Mouse (Mus musculus) midbrain, postnatal 0 days (tissue): Measurements from ENCODE around the gene Tspan32. TPM values are rescaled to one million over a fixed set of nuclear protein-coding genes. Genes with fewer than 3 reads are reported as not detected.

Source experiments
- ATAC-seq: fragments of 200-750 bp; cut with Nextera tagmentation; 2 replicates; pipeline ENCODE4 v1.8.0; 2017; ENCODE audit warnings: moderate number of reproducible peaks, mild to moderate bottlenecking, moderate TSS enrichment, moderate library complexity; ENCODE audit not compliant: low FRiP score
- DNase-seq: peaks from one replicate; pipeline ENCODE4 v3.0.0-alpha.2; 2015; ENCODE audit warnings: low spot score
- H3K27ac ChIP-seq: fragments of 300-500 bp; sonication (generic); 2 replicates; pipeline ENCODE4 v1.5.1; 2014; ENCODE audit warnings: low read depth, mild to moderate bottlenecking, low read length, mixed read lengths
- H3K27me3 ChIP-seq: fragments of 300-500 bp; sonication (generic); 2 replicates; pipeline ENCODE4 v1.6.1; 2014; ENCODE audit warnings: low read length, control low read depth, mixed read lengths; ENCODE audit not compliant: insufficient read depth
- H3K36me3 ChIP-seq: fragments of 300-500 bp; sonication (generic); 2 replicates; pipeline ENCODE4 v1.6.1; 2014; ENCODE audit warnings: low read length, control low read depth, mixed read lengths; ENCODE audit not compliant: insufficient read depth
- H3K4me1 ChIP-seq: fragments of 300-500 bp; sonication (generic); 2 replicates; pipeline ENCODE4 v1.6.1; 2014; ENCODE audit warnings: mild to moderate bottlenecking, control low read depth, antibody characterized with exemption, low read length, mixed read lengths; ENCODE audit not compliant: insufficient read depth
- H3K4me2 ChIP-seq: fragments of 300-500 bp; sonication (generic); 2 replicates; pipeline ENCODE4 v1.6.1; 2014; ENCODE audit warnings: low read depth, mild to moderate bottlenecking, low read length, mixed read lengths; ENCODE audit not compliant: poor library complexity, severe bottlenecking
- H3K4me3 ChIP-seq: fragments of 300-500 bp; sonication (generic); 2 replicates; pipeline ENCODE4 v1.5.1; 2014; ENCODE audit warnings: low read depth, mild to moderate bottlenecking, low read length, moderate library complexity
- H3K9ac ChIP-seq: fragments of 300-500 bp; sonication (generic); replicated peaks from 2 replicates; pipeline ENCODE4 v1.6.1; 2014; ENCODE audit warnings: mild to moderate bottlenecking, low read length, moderate library complexity, mixed read lengths; ENCODE audit not compliant: poor library complexity, severe bottlenecking
- H3K9me3 ChIP-seq: fragments of 300-500 bp; sonication (generic); 2 replicates; pipeline ENCODE4 v1.6.1; 2016; ENCODE audit warnings: low read length, control low read depth
- CTCF ChIP-seq: IDR thresholded peaks from 2 replicates; pipeline ENCODE4 v1.5.1; 2016; ENCODE audit warnings: antibody characterized with exemption, mild to moderate bottlenecking
- whole genome bisulfite sequencing: fragments of 180-500 bp; shearing (Covaris S2); extraction: QIAGEN DNeasy Blood & Tissue Kit; methylation state at CpG from one replicate; pipeline ENCODE4 v1.1.7; 2014; 5-methylcytosine and 5-hydroxymethylcytosine counted together
- polyA plus RNA-seq: library from polyadenylated mRNA; unstranded; fragments of >200 nt; fragmentation: Nextera tagmentation; extraction: Ambion mirVana; gene quantifications from 2 replicates; pipeline ENCODE4 v1.2.1, GENCODE M21; 2015
- total RNA-seq: library from RNA; depleted of rRNA; stranded (reverse); fragments of >200 nt; gene quantifications from 2 replicates; pipeline ENCODE4 v1.2.3, GENCODE M21; 2014

Tspan32 gene
- total and polyA plus RNA-seq, 2 experiments from 2014 or later, result 0.37 to 0.38 TPM

- Histone ChIP-seq H3K9me3 (no peaks in the 10 kb centered on the region), H3K27me3 (no peaks in the 10 kb centered on the region), H3K9ac (no peak overlapping the region), H3K36me3 (no peaks in the 10 kb centered on the region), H3K27ac (no peak overlapping the region), H3K4me1 (no peaks in the 10 kb centered on the region), H3K4me2 (no peak overlapping the region), H3K4me3 (no peak overlapping the region)
- ATAC-seq, result no peak
- WGBS, result 72% methylated on average over 2 of the region's 2 CpGs
- DNase-seq, result no peak
- no peak for TF ChIP-seq CTCF
These were observed 1.4 kb downstream of the Tspan32 start for GRCm38 (mm10) chr7:143006097-143006755.

DNA sequence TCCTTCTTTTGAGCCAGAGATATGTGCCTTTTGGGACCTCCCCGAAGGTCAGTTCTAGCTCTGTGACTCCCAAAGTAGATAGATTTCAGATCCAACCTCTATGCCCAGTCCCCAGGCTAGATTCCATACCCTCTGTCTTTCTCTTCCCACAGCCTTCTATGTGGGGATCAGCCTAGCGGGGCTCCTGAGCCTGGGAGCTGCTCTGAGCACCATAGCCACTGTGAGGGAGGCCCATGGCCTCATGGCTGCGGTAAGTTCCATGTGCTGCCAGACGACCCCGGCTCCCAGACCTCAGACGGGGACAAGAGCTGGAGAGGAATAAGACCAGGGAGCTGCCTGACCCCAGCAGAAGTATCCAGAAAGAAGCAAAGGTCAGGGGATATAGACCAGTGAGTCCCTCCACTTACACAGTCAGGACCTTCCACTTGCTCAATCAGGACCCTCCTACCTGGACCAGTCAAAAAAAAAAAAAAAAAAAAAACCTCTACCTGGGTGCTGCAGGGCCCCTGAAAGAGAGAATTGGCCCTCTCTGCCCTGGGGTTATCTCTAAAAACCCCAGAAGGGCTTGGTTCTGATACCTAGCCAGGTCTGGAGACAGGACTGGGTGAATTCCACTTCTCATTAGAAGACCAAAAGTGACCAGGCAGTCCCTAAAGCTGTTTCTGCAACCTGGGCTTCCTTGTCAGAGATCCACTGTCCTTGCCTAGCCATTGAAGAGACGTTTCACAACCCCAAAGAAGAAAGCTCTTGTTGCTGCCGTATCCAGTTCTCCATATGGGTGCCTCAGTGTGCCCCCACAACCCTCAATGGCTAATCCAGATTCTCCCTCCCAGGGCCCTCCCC lies 2.1 kb downstream of the Tspan32 start:
- H3K27me3 ChIP-seq, result no peaks in the 10 kb centered on the region
- DNase-seq (no peak), ATAC-seq (no peak)
- H3K4me2 ChIP-seq, result no peak overlapping the region
- no peaks in the 10 kb centered on the region; the same call in 1 of the 2 replicates for H3K4me1 ChIP-seq
- H3K9ac ChIP-seq, result no peak overlapping the region
- H3K4me3 ChIP-seq, result no peak overlapping the region
- 91% methylated on average over 8 of the region's 8 CpGs for WGBS
- no peak for TF ChIP-seq CTCF
- H3K27ac ChIP-seq, result no peak overlapping the region
- no peaks in the 10 kb centered on the region for H3K36me3 ChIP-seq
- no peaks in the 10 kb centered on the region for H3K9me3 ChIP-seq

DNA sequence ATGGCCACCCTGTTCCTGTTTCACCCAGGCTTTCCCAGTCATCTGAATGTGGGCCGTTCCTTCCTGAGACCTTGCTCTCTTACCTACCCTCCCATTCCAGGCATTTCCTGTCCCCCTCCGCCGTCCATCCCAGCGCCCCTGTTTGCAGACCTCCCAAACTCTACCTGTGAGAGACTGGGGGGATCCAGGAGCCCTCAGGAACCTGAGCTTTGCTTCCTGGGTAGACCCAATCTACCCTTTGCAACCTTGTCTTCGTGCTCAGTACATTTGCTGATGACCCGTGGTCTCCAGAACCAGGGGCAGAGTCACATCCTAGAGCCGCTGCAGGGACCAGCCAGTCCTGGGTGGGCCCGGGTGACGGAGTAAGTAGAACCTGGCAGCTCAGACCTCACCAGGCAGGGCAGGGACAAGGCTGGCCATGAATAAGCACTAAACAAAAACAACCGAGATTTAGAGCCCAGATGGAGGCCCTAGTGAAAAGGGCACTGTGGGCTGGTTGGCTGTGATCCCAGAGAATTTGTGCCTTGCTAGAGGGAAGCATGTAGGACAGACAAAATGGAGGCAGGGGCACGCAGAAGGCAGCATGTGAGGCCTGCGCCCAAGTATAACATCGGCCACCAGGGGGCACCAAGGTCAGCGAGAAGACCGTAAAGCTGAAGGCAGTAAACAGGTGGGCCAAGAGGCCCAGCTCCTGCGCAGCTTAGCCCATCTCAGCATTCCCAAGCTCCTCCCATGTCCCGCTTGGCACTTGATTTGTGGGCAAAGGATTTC lies 2.9 kb downstream of the Tspan32 start:
- peak; percentile 83 for TF ChIP-seq CTCF
- DNase-seq (peak; percentile 91), ATAC-seq (peak; percentile 77)
- Histone ChIP-seq H3K9ac (no peak overlapping the region), H3K4me1 (no peaks in the 10 kb centered on the region; the same call in 1 of the 2 replicates), H3K36me3 (no peaks in the 10 kb centered on the region), H3K4me2 (no peak overlapping the region), H3K9me3 (no peaks in the 10 kb centered on the region), H3K27ac (peak overlapping the region; percentile 55; the same call in 1 of the 2 replicates), H3K4me3 (no peak overlapping the region), H3K27me3 (no peaks in the 10 kb centered on the region)
- WGBS, result 44% methylated on average over 17 of the region's 17 CpGs

DNA sequence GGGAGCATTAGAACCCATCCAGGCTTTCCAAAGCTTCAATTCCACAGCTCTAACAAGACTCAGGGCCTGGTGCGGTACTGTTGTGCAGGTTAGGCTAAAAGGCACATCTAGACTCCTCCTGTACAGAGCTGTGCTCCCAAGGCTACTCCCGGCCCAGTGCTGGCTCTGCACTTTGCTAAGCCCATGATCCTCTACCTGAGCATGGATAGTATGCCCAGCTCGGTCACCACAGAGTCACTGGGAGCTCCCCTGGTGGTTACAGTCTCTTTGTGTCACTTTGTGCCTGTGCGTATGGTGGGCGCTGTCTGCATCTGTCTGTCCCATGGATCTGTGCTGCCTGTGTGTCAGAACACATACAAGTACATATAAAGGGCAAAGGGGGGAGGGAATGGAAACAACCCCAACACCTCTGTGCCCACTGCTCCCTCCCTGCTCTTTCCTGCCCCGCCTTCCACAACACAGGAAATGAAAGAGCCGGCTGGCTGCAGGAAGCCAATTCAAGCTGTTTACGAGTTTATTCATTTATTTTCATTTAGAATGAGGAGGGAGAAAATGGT lies 3.6 kb downstream of the Tspan32 start:
- H3K4me3 ChIP-seq, result no peak overlapping the region
- no peak overlapping the region for H3K4me2 ChIP-seq
- H3K27ac ChIP-seq, result peak overlapping the region; percentile 55; the same call in 1 of the 2 replicates
- 65% methylated on average over 8 of the region's 8 CpGs for WGBS
- DNase-seq (no peak), ATAC-seq (peak; percentile 9; the same call in 1 of the 2 replicates)
- TF ChIP-seq CTCF, result no peak
- H3K27me3 ChIP-seq, result no peaks in the 10 kb centered on the region
- H3K9ac ChIP-seq, result no peak overlapping the region
- no peaks in the 10 kb centered on the region for H3K9me3 ChIP-seq
- no peaks in the 10 kb centered on the region for H3K36me3 ChIP-seq
- no peaks in the 10 kb centered on the region; the same call in 1 of the 2 replicates for H3K4me1 ChIP-seq

GRCm38 (mm10) chr7:143008996-143009665 lies 4.3 kb downstream of the Tspan32 start:
- Histone ChIP-seq H3K9me3 (no peaks in the 10 kb centered on the region), H3K9ac (no peak overlapping the region), H3K4me1 (no peaks in the 10 kb centered on the region; the same call in 1 of the 2 replicates), H3K27ac (no peak overlapping the region), H3K4me2 (no peak overlapping the region), H3K27me3 (no peaks in the 10 kb centered on the region), H3K36me3 (no peaks in the 10 kb centered on the region), H3K4me3 (no peak overlapping the region)
- 50% methylated on average over 2 of the region's 4 CpGs for WGBS
- DNase-seq, result no peak
- no peak for ATAC-seq
- TF ChIP-seq CTCF, result no peak
